ENCODE assay signal across 8 mouse cellular contexts in genomic region chr5:88765587-88765986, GRCm38 (mm10). TPM values are rescaled to one million over a fixed set of nuclear protein-coding genes. Genes with fewer than 3 reads are reported as not detected.
DNase-seq lines count a peak whose midpoint lies in the region; ATAC-seq and TF ChIP-seq lines count a peak whose summit lies in the region.

No protein-coding gene starts in this region.

- ATAC-seq in embryonic facial prominence, embryonic 11.5 days (replicated peaks; ENCODE audit: insufficient number of reproducible peaks, low FRiP score, low TSS enrichment, low read depth): no peak
- no peak for ATAC-seq in intestine, embryonic 15.5 days
- ATAC-seq in neural tube, embryonic 14.5 days (ENCODE audit: low read depth): no peak; the same call in 1 of the 2 replicates
- no peak for ATAC-seq in granulocyte monocyte progenitor cell, adult 5-6 weeks (replicated peaks; ENCODE audit: poor library complexity, severe bottlenecking)

- no peaks in the 10 kb centered on the region for H3K27me3 ChIP-seq in liver, adult 2 months (ENCODE audit: control insufficient read depth, insufficient read depth, low read length)
- H3K27me3 ChIP-seq in embryonic facial prominence, embryonic 11.5 days (ENCODE audit: control insufficient read depth, insufficient read depth, low read length): no peaks in the 10 kb centered on the region
- no peaks in the 10 kb centered on the region for H3K27me3 ChIP-seq in intestine, embryonic 15.5 days (replicated peaks)
- H3K27me3 ChIP-seq in neural tube, embryonic 14.5 days (ENCODE audit: control insufficient read depth, insufficient read depth, low read length): no peaks in the 10 kb centered on the region

- H3K4me3 ChIP-seq in liver, adult 2 months (ENCODE audit: insufficient read depth, low read depth, low read length): peak overlapping the region; percentile 96
- peak overlapping the region; percentile 69 for H3K4me3 ChIP-seq in embryonic facial prominence, embryonic 11.5 days (ENCODE audit: low read depth, low read length)
- H3K4me3 ChIP-seq in intestine, embryonic 15.5 days (replicated peaks): peak overlapping the region; percentile 61
- peak overlapping the region; percentile 70 for H3K4me3 ChIP-seq in neural tube, embryonic 14.5 days (ENCODE audit: low read depth, low read length)

- H3K9me3 ChIP-seq in embryonic facial prominence, embryonic 11.5 days (replicated peaks; ENCODE audit: control insufficient read depth, low read length): no peaks in the 10 kb centered on the region
- no peaks in the 10 kb centered on the region for H3K9me3 ChIP-seq in intestine, embryonic 15.5 days
- H3K9me3 ChIP-seq in neural tube, embryonic 14.5 days (ENCODE audit: control insufficient read depth, low read length): no peaks in the 10 kb centered on the region

- H3K4me1 ChIP-seq in liver, adult 2 months (ENCODE audit: control insufficient read depth, insufficient read depth, low read length): peaks cover 4% of the 10 kb centered on the region
- no peaks in the 10 kb centered on the region; the same call in 1 of the 2 replicates for H3K4me1 ChIP-seq in embryonic facial prominence, embryonic 11.5 days (ENCODE audit: control insufficient read depth, insufficient read depth, low read length)
- peaks cover 4% of the 10 kb centered on the region; the same call in 1 of the 2 replicates for H3K4me1 ChIP-seq in intestine, embryonic 15.5 days (replicated peaks)
- peaks cover 13% of the 10 kb centered on the region; the same call in 1 of the 2 replicates for H3K4me1 ChIP-seq in neural tube, embryonic 14.5 days (ENCODE audit: control insufficient read depth, insufficient read depth, low read length)

- H3K9ac ChIP-seq in liver, adult 2 months (ENCODE audit: low read depth, low read length): peak overlapping the region; percentile 90
- peak overlapping the region; percentile 85 for H3K9ac ChIP-seq in embryonic facial prominence, embryonic 11.5 days (replicated peaks; ENCODE audit: low read length)
- peak overlapping the region; percentile 73 for H3K9ac ChIP-seq in intestine, embryonic 15.5 days
- peak overlapping the region; percentile 76 for H3K9ac ChIP-seq in neural tube, embryonic 14.5 days (replicated peaks; ENCODE audit: low read depth, low read length)

- no peak for DNase-seq in liver, adult 2 months (ENCODE audit: extremely low read depth, low read depth, low spot score)
- DNase-seq in liver: no peak
- DNase-seq in embryonic facial prominence, embryonic 11.5 days (ENCODE audit: low spot score): peak; percentile 47
- no peak for DNase-seq in urinary bladder, postnatal 25 days (ENCODE audit: low spot score)
- DNase-seq in ovary, postnatal 10 days (ENCODE audit: low spot score): no peak

- H3K4me2 ChIP-seq in embryonic facial prominence, embryonic 11.5 days (ENCODE audit: low read depth, low read length): peak overlapping the region; percentile 32
- peak overlapping the region; percentile 65 for H3K4me2 ChIP-seq in intestine, embryonic 15.5 days (replicated peaks)
- peak overlapping the region; percentile 49 for H3K4me2 ChIP-seq in neural tube, embryonic 14.5 days (ENCODE audit: low read depth, low read length)

- no peaks in the 10 kb centered on the region for H3K36me3 ChIP-seq in liver, adult 2 months (ENCODE audit: control insufficient read depth, insufficient read depth, low read length)
- H3K36me3 ChIP-seq in embryonic facial prominence, embryonic 11.5 days (replicated peaks; ENCODE audit: control insufficient read depth, insufficient read depth, low read depth, low read length): no peaks in the 10 kb centered on the region
- peaks cover 3% of the 10 kb centered on the region; the same call in 1 of the 2 replicates for H3K36me3 ChIP-seq in intestine, embryonic 15.5 days
- no peaks in the 10 kb centered on the region for H3K36me3 ChIP-seq in neural tube, embryonic 14.5 days (ENCODE audit: control insufficient read depth, insufficient read depth, low read length)

- no peak for TF ChIP-seq CTCF in liver, adult 2 months (IDR thresholded peaks at IDR 0.05; ENCODE audit: low read depth, low read length)

- no peak overlapping the region; the same call in 1 of the 2 replicates for H3K27ac ChIP-seq in liver, adult 2 months (replicated peaks; ENCODE audit: insufficient read depth, low read depth, low read length)
- H3K27ac ChIP-seq in embryonic facial prominence, embryonic 11.5 days (replicated peaks; ENCODE audit: low read depth, low read length): peak overlapping the region; percentile 89; the same call in 1 of the 2 replicates
- H3K27ac ChIP-seq in intestine, embryonic 15.5 days: peak overlapping the region; percentile 86
- peak overlapping the region; percentile 89 for H3K27ac ChIP-seq in neural tube, embryonic 14.5 days (ENCODE audit: low read depth, low read length)

- TF ChIP-seq POLR2A in liver, adult 2 months (IDR thresholded peaks at IDR 0.05; ENCODE audit: extremely low read depth, insufficient read depth, low read length): no peak

- H3K79me2 ChIP-seq in liver, adult 2 months (ENCODE audit: control insufficient read depth, insufficient read depth, low read length): no peaks in the 10 kb centered on the region

- 20% methylated on average over 6 of the region's 6 CpGs for WGBS in liver, adult 2 months
- 16% methylated on average over 6 of the region's 6 CpGs for whole genome bisulfite sequencing in embryonic facial prominence, embryonic 11.5 days
- 15% methylated on average over 6 of the region's 6 CpGs for WGBS in intestine, embryonic 15.5 days
- WGBS in neural tube, embryonic 14.5 days: 8% methylated on average over 6 of the region's 6 CpGs

RNA-seq across cellular contexts. Expression of gene Dck, which starts 0.8 kb away (rescaled TPM):
- total RNA-seq in liver, adult 2 months (2014; rRNA removed): 3.0 and 3.4 TPM in 2 replicates
- polyA plus RNA-seq in liver, adult 2 months (2012; rRNA removed): 1.2 and 1.4 TPM in 2 replicates
- polyA plus RNA-seq in embryonic facial prominence, embryonic 11.5 days (2014; fragmentation: Nextera tagmentation; extraction: Ambion mirVana): 99.9 and 110 TPM in 2 replicates
- polyA plus RNA-seq in intestine, embryonic 15.5 days (2015; fragmentation: Nextera tagmentation; extraction: Ambion mirVana): 38.0 and 44.2 TPM in 2 replicates
- 44.0 and 53.6 TPM in 2 replicates for polyA plus RNA-seq in neural tube, embryonic 14.5 days (2014; fragmentation: Nextera tagmentation; extraction: Ambion mirVana)
- 35.4 and 45.8 TPM in 2 replicates for total RNA-seq in granulocyte monocyte progenitor cell, adult 5-6 weeks (2014; fragmentation: Nextera tagmentation)
- total RNA-seq in granulocyte monocyte progenitor cell, adult 5-6 weeks (2017): 20.0 and 29.3 TPM in 2 replicates

RNA-seq across cellular contexts. Expression of gene Mob1b, which starts 44.9 kb away (rescaled TPM):
- total RNA-seq in liver, adult 2 months (2014; rRNA removed): 14.4 and 17.4 TPM in 2 replicates
- polyA plus RNA-seq in liver, adult 2 months (2012; rRNA removed): 4.1 and 4.6 TPM in 2 replicates
- polyA plus RNA-seq in embryonic facial prominence, embryonic 11.5 days (2014; fragmentation: Nextera tagmentation; extraction: Ambion mirVana): 13.7 and 15.6 TPM in 2 replicates
- polyA plus RNA-seq in intestine, embryonic 15.5 days (2015; fragmentation: Nextera tagmentation; extraction: Ambion mirVana): 9.6 and 11.4 TPM in 2 replicates
- polyA plus RNA-seq in neural tube, embryonic 14.5 days (2014; fragmentation: Nextera tagmentation; extraction: Ambion mirVana): 14.9 and 15.2 TPM in 2 replicates
- 25.6 and 28.9 TPM in 2 replicates for total RNA-seq in granulocyte monocyte progenitor cell, adult 5-6 weeks (2014; fragmentation: Nextera tagmentation)
- total RNA-seq in granulocyte monocyte progenitor cell, adult 5-6 weeks (2017): 6.7 and 9.6 TPM in 2 replicates

Comparison
In these comparisons a context has a peak if more than half of its experiments do, and no peak if none do; other contexts are left out.
1. RNA of gene Dck, which starts 0.8 kb away (polyA plus RNA-seq): 99.9 to 110 TPM in embryonic facial prominence, embryonic 11.5 days, 38.0 to 44.2 TPM in intestine, embryonic 15.5 days and 44.0 to 53.6 TPM in neural tube, embryonic 14.5 days; 1.2 to 1.4 TPM in liver, adult 2 months; every median in the first group is over 10 times any median in the second.
2. Peak in every context shown above with its lines, with median percentiles within 50 percentile points of each other: H3K4me3 ChIP-seq, H3K9ac ChIP-seq and H3K4me2 ChIP-seq.